Mouse (Mus musculus): ENCODE data around the gene Taok2. TPM values are rescaled to one million over a fixed set of nuclear protein-coding genes. Genes with fewer than 3 reads are reported as not detected.

Taok2 gene
- polyA plus RNA-seq, 1 experiment: 108 TPM

DNA sequence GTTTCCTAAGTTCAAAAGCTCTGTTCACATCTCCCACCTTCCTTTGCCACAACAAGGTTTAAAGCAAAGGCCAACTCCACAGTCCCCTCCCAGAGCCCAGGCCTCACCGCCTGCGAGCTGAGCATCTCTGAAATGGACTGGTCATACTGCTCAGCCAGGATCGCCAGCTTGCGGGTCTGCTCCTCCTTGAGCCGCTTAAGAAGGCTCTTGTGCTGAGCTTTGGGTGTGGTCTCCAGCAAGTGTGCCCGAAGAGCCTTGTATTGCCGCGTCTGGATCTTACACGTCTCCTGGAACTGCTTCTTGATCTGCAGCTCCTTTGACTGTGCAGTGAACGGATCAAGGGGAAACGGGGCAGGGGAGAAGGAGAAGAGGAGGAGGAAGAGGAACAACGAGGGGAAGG, 16.5 kb downstream of the Taok2 start:
- no peaks in the 10 kb centered on the region for H3K27me3 ChIP-seq (ENCODE audit: control insufficient read depth, insufficient read depth, low read length)
- TF ChIP-seq POLR2A (IDR thresholded peaks at IDR 0.05; ENCODE audit: borderline replicate concordance, insufficient read depth, low read length) (no peak), CTCF (IDR thresholded peaks at IDR 0.05; ENCODE audit: borderline replicate concordance, insufficient read depth, low read depth, low read length) (no peak)
- H3K4me3 ChIP-seq (replicated peaks; ENCODE audit: insufficient read depth, low read depth, low read length): no peak overlapping the region
- DNase-seq: no peak
- H3K4me1 ChIP-seq (ENCODE audit: control insufficient read depth, insufficient read depth, low read length): peaks cover 9% of the 10 kb centered on the region; the same call in 1 of the 2 replicates
- H3K27ac ChIP-seq (ENCODE audit: insufficient read depth, low read length): no peak overlapping the region
- 85% methylated on average over 12 of the region's 12 CpGs for WGBS

- 88% methylated on average over 2 of the region's 2 CpGs for WGBS
- Histone ChIP-seq H3K4me3 (replicated peaks; ENCODE audit: insufficient read depth, low read depth, low read length) (no peak overlapping the region), H3K27ac (ENCODE audit: insufficient read depth, low read length) (no peak overlapping the region), H3K27me3 (ENCODE audit: control insufficient read depth, insufficient read depth, low read length) (no peaks in the 10 kb centered on the region), H3K4me1 (ENCODE audit: control insufficient read depth, insufficient read depth, low read length) (peaks cover 11% of the 10 kb centered on the region; the same call in 1 of the 2 replicates)
- TF ChIP-seq POLR2A (IDR thresholded peaks at IDR 0.05; ENCODE audit: borderline replicate concordance, insufficient read depth, low read length) (no peak), CTCF (IDR thresholded peaks at IDR 0.05; ENCODE audit: borderline replicate concordance, insufficient read depth, low read depth, low read length) (no peak)
- DNase-seq: no peak
Observed at GRCm38 (mm10) chr7:126867534-126867933, 17.0 kb downstream of the Taok2 start.

- TF ChIP-seq POLR2A (IDR thresholded peaks at IDR 0.05; ENCODE audit: borderline replicate concordance, insufficient read depth, low read length) (no peak), CTCF (IDR thresholded peaks at IDR 0.05; ENCODE audit: borderline replicate concordance, insufficient read depth, low read depth, low read length) (no peak)
- H3K4me1 ChIP-seq (ENCODE audit: control insufficient read depth, insufficient read depth, low read length): peaks cover 11% of the 10 kb centered on the region; the same call in 1 of the 2 replicates
- H3K4me3 ChIP-seq (replicated peaks; ENCODE audit: insufficient read depth, low read depth, low read length): no peak overlapping the region
- no peak overlapping the region for H3K27ac ChIP-seq (ENCODE audit: insufficient read depth, low read length)
- 46% methylated on average over 6 of the region's 6 CpGs for WGBS
- DNase-seq: no peak
- H3K27me3 ChIP-seq (ENCODE audit: control insufficient read depth, insufficient read depth, low read length): no peaks in the 10 kb centered on the region
Observed at GRCm38 (mm10) chr7:126863791-126864190, 20.7 kb downstream of the Taok2 start.

GRCm38 (mm10) chr7:126862147-126862784, 22.2 kb downstream of the Taok2 start, which contains the start of gene Ino80e:
TSS of gene Ino80e (minus strand) at chr7:126862377.
- Histone ChIP-seq H3K27ac (ENCODE audit: insufficient read depth, low read length) (peak within 1 kb of the TSS; percentile 79), H3K4me1 (ENCODE audit: control insufficient read depth, insufficient read depth, low read length) (peaks cover 11% of the 10 kb centered on the region; the same call in 1 of the 2 replicates), H3K4me3 (replicated peaks; ENCODE audit: insufficient read depth, low read depth, low read length) (peak within 1 kb of the TSS; percentile 96), H3K27me3 (ENCODE audit: control insufficient read depth, insufficient read depth, low read length) (no peaks in the 10 kb centered on the region)
- WGBS: under 1% methylated on average over 41 of the region's 41 CpGs
- DNase-seq: peak; percentile 95 to 96
- TF ChIP-seq POLR2A (IDR thresholded peaks at IDR 0.05; ENCODE audit: borderline replicate concordance, insufficient read depth, low read length) (peak; percentile 58; the same call in 1 of the 2 replicates), CTCF (IDR thresholded peaks at IDR 0.05; ENCODE audit: borderline replicate concordance, insufficient read depth, low read depth, low read length) (no peak)

DNA sequence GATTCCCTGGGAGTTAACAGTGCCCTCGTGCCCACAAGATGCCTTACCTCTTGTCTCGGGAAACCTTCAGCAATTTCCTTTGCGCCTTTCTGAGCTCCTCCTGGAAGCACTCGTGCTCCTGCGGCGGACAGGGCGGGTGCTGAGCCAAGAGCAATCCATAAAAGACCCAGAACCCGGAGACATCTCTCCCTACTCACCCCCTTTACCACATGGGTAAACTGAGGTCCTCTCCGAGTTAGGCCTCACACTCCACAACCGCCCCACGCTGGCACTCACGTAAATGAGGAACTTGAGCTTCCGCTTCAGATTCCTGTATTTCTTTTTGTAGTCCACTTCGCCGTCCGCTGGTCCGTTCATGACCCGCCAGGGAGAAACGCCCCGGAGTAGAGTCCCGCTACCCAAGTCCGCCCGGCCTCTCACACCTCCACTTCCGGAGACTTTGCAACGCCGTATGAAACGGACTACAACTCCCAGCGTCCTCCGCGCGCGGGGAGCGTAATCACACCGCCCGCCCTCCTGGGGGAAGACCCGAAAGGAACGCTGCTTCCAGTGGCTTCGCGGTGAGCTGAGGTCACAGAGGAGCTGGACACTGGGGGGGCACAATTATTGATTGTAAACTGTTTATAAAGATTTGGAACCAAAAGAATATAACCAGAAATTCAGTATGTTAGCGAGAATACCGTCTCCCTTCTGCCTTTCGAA, 22.9 kb downstream of the Taok2 start, which contains the start of gene Hirip3:
Gene Hirip3, plus strand, starts transcription at position 544 of the 702 bp plus-strand sequence.
- TF ChIP-seq CTCF (IDR thresholded peaks at IDR 0.05; ENCODE audit: borderline replicate concordance, insufficient read depth, low read depth, low read length) (no peak), POLR2A (IDR thresholded peaks at IDR 0.05; ENCODE audit: borderline replicate concordance, insufficient read depth, low read length) (peak; percentile 63; the same call in 1 of the 2 replicates)
- DNase-seq: peak; percentile 97
- H3K4me1 ChIP-seq (ENCODE audit: control insufficient read depth, insufficient read depth, low read length): peaks cover 11% of the 10 kb centered on the region; the same call in 1 of the 2 replicates
- WGBS: under 1% methylated on average over 42 of the region's 42 CpGs
- H3K27me3 ChIP-seq (ENCODE audit: control insufficient read depth, insufficient read depth, low read length): no peaks in the 10 kb centered on the region
- H3K4me3 ChIP-seq (replicated peaks; ENCODE audit: insufficient read depth, low read depth, low read length): peak within 1 kb of the TSS; percentile 96
- peak within 1 kb of the TSS; percentile 79 for H3K27ac ChIP-seq (ENCODE audit: insufficient read depth, low read length)

DNA sequence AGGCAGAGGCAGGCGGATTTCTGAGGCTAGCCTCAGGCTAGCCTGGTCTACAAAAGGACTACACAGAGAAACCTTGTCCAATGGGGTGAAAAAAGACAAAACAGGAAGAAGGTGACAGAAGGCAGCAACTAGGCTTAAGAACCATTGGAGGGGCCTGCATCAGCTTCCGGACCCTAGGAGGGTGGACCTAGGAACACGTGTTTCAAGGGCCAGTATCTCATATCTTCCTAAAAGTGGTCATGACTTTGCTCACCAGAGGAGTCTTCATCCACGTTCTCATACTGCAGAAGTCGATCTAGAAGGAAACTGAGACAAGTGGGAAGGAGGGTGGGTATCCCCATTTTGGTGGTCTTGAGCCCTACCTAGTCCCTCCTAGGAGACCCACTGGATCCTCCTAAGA, 23.5 kb downstream of the Taok2 start:
- DNase-seq: no peak
- H3K4me3 ChIP-seq (replicated peaks; ENCODE audit: insufficient read depth, low read depth, low read length): peak overlapping the region; percentile 96
- peaks cover 12% of the 10 kb centered on the region; the same call in 1 of the 2 replicates for H3K4me1 ChIP-seq (ENCODE audit: control insufficient read depth, insufficient read depth, low read length)
- no peak for TF ChIP-seq POLR2A (IDR thresholded peaks at IDR 0.05; ENCODE audit: borderline replicate concordance, insufficient read depth, low read length)
- no peak overlapping the region for H3K27ac ChIP-seq (ENCODE audit: insufficient read depth, low read length)
- 53% methylated on average over 5 of the region's 5 CpGs for WGBS
- no peaks in the 10 kb centered on the region for H3K27me3 ChIP-seq (ENCODE audit: control insufficient read depth, insufficient read depth, low read length)

GRCm38 (mm10) chr7:126856741-126857420, 27.6 kb downstream of the Taok2 start:
- no peak for DNase-seq
- H3K4me1 ChIP-seq (ENCODE audit: control insufficient read depth, insufficient read depth, low read length): peaks cover 10% of the 10 kb centered on the region
- no peak overlapping the region for H3K27ac ChIP-seq (ENCODE audit: insufficient read depth, low read length)
- H3K4me3 ChIP-seq (replicated peaks; ENCODE audit: insufficient read depth, low read depth, low read length): no peak overlapping the region
- 70% methylated on average over 9 of the region's 9 CpGs for WGBS
- TF ChIP-seq CTCF (IDR thresholded peaks at IDR 0.05; ENCODE audit: borderline replicate concordance, insufficient read depth, low read depth, low read length): no peak
- no peaks in the 10 kb centered on the region for H3K27me3 ChIP-seq (ENCODE audit: control insufficient read depth, insufficient read depth, low read length)

Measured in cerebellum, adult 2 months (tissue).